Mouse (Mus musculus): Measurements from ENCODE around the gene Fgfrl1.
"Not testable (repeated sequence)": the region's sequence is repeated elsewhere in the genome, so short reads cannot be mapped to it uniquely, and the experiment has no call there.

The Fgfrl1 gene

DNA sequence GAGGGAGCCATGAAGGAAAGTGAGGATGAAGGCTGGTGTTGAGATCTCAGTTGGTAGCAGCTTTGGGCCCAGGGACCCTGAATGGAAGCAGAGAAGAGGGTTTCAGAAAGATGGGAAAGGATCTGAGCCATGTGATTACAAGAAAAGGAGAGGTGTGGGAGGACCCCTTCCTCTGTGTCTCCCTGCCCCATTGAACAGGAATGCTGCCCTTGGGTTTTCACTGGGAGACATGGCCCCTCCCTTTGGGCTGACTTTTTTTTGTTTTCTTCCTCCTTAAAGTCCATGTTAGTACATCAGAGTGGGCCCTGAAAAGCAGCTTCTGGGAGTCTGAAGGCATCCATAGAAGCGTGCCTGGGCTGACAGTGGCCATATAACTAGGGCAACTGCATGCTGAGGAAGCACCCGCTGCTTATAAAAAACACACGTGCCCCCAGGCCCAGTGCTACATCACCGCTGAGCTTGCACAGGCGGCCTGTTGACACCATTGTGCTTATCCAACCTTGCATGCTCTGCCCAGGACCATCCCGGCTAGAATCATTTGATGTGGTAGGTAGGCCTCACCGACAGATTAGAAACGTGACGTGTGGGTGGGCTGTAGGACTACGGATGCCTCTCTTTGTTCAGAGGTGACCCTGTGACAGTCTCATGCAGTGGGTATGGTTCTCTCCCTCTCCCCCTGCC lies 9.3 kb downstream of the Fgfrl1 start:
- no peak for DNase-seq (ENCODE audit: low read depth)

DNA sequence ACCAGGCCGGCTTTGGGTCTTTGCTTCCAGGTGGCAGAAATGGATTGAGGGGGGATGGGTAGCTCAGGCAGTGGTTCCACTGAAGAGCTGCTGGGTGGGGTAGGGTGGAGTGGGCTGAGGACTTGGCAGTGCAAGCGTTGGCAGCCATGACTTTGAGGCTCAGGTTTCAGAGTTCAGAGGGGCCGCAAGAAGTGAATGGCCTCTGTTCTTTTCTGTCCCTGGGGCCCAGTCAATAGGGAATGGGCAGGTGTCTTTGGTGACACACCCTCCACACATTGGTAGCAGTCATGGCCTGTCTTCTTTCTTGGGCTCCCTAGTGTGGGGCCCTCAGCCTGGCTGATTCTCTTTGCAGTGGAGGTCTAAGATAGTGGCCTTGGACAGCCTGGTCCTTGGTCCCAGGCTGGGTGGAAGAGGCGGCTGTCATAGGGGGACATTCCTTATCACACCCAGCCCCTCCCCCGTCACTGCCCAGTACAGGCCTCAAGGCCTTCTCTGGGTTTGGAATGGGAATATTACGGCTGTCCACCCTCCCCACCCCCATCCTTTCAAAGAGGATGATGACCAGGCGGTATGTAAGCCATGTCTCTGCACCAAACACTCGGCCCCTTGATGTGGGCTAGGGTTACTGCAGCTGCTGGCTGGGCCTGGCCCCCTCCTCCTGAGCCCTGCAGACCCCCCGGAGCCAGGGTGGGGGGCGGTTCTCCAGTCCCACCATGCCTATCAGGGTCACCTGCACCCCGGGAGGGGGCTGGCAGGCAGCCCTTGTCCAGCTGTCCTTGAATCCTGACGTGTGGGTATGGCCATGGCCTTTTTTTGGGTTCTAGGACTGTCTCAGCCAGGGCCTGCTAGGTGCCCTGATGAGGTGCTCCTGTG lies 11.8 kb downstream of the Fgfrl1 start:
- no peak for DNase-seq (ENCODE audit: low read depth)

- no peak for DNase-seq (ENCODE audit: low read depth)
Measured at GRCm38 (mm10) chr5:108707758-108708157, 15.6 kb downstream of the Fgfrl1 start.

- no peak for DNase-seq (ENCODE audit: low read depth)
Measured at GRCm38 (mm10) chr5:108708419-108708818, 16.2 kb downstream of the Fgfrl1 start.

- no peak for DNase-seq (ENCODE audit: low read depth)
Measured at GRCm38 (mm10) chr5:108708981-108709731, 17.0 kb downstream of the Fgfrl1 start.

- DNase-seq (ENCODE audit: low read depth) = no peak
Measured at GRCm38 (mm10) chr5:108711968-108712367, 19.8 kb downstream of the Fgfrl1 start.

DNA sequence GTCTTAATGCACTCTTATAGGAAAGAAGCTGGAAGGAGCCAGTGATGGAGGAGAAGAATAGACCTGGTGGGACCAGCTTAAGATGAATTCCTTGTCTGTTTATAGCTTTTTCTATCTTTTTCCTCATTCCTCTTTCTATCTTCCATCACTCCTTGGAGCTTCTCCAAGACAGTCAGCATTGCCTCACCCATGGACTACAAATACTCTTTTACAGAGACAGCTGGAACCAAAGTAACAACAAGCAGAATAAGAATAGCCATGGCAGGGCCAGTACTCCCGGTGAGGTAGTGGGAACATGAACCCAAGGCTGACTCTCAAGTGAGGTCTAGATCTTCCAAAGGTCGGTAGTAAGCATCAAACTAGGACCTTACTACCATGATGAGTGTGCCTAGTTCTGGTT lies 20.9 kb downstream of the Fgfrl1 start:
- DNase-seq (ENCODE audit: low read depth) = no peak

GRCm38 (mm10) chr5:108713691-108714090 lies 21.5 kb downstream of the Fgfrl1 start:
- DNase-seq (ENCODE audit: low read depth) = peak; percentile 71

- DNase-seq (ENCODE audit: low read depth) = peak; percentile 80
Measured at GRCm38 (mm10) chr5:108714149-108714548, 22.0 kb downstream of the Fgfrl1 start.

GRCm38 (mm10) chr5:108715974-108716373 lies 23.8 kb downstream of the Fgfrl1 start:
- DNase-seq (ENCODE audit: low read depth) = no peak

DNA sequence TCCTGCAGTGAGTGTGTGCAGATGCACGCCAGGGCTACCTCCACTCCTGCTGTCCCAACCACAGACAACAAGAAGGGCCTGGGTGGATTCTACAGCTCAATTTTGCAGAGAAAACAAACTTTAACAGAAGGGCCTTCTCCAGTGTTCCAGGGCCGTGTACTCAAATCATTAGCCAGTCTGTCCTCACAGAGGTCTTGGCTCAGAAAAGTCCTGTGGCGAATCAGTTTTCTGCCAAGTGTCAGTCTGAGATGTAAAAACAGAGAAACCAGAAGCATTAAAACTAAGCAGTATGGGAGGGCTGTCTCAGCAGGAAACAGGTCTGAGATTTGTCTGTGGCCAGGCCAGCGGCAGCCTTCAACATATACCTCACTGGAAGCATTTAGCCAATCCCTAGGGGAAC lies 25.9 kb downstream of the Fgfrl1 start:
- DNase-seq (ENCODE audit: low read depth) = peak; percentile 63

- no peak for DNase-seq (ENCODE audit: low read depth)
Measured at GRCm38 (mm10) chr5:108719761-108720160, 27.6 kb downstream of the Fgfrl1 start.

DNA sequence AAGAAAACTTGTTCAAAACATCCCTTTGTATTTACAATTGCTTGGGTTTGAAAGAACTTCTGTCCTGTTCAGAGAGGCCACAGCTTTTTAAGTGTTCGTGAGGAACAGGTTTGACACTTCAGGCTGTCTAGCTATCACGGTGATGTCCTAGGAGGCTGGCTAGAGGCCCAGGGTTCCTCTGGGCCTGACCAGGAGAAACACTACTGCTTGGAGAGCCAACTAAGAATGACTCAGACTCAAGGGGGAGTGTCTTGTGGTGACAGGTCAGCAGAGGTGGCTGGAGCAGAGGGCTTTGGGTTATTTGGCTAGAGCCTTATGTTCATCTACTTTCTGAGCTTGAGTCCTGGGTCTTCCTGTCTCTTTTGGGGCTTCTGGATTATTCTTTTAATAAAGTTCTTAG lies 31.8 kb downstream of the Fgfrl1 start:
- peak; percentile 75 for DNase-seq (ENCODE audit: low read depth)

- peak; percentile 73 for DNase-seq (ENCODE audit: low read depth)
Measured at GRCm38 (mm10) chr5:108726557-108727248, 34.5 kb downstream of the Fgfrl1 start.

DNA sequence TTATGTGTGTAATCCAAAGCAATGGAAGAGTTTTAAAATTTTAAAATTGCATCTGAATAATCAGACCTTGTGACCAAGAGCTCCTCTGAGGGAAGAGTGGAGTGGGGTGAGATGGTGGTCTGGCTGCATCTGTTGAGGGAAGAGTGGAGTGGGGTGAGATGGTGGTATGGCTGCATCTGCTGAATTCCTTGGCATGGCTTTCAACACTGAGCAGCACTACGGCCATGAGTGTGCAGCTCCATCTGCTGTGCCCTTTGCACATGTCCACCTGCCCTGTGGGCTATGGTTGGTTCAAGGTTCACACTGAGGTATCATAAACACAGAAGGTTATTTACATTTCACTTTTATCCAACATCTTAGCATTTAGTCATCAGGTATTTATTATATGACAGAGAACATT lies 35.2 kb downstream of the Fgfrl1 start:
- DNase-seq (ENCODE audit: low read depth) = no peak

DNA sequence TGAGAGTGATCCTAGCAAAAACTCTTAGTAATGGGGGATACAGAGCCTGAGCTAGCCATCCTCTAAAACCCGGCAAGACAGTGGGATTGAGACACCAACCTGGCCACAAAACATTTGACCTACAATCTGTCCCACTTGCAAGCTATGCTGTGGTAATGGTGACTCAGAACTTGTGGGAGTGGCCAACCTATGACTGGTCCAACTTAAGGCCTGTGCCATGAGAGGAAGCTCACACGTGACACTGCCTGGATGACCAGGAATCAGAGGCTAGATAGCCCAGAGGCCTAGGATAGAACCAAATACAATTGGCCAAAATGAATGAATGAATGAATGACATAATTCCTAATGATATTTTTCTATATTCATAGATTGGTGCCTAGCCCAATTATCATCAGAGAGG lies 49.7 kb downstream of the Fgfrl1 start:
- no peak for DNase-seq (ENCODE audit: low read depth)

GRCm38 (mm10) chr5:108742596-108742995 lies 50.4 kb downstream of the Fgfrl1 start:
- no peak for DNase-seq (ENCODE audit: low read depth)

DNA sequence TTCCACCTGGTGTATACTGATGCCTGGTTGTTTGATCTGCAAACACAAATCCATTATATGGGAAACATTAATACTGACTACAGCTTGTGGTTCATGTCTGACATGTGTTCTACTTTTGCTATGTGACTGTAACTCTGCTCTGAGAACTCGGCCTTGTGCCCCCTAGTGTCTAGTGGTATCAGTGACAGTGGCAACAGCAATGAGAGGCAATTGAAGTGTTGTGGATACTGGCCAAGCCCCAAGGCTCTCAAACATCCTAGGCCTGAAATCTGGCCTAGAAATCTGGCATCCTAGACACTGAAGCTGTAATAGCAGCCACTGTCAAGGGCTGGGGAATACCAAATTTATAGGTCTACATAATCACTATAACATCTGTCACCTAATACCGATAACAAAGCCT lies 51.7 kb downstream of the Fgfrl1 start:
- DNase-seq (ENCODE audit: low read depth) = no peak

- DNase-seq (ENCODE audit: low read depth) = no peak
Measured at GRCm38 (mm10) chr5:108744629-108745028, 52.4 kb downstream of the Fgfrl1 start.

DNA sequence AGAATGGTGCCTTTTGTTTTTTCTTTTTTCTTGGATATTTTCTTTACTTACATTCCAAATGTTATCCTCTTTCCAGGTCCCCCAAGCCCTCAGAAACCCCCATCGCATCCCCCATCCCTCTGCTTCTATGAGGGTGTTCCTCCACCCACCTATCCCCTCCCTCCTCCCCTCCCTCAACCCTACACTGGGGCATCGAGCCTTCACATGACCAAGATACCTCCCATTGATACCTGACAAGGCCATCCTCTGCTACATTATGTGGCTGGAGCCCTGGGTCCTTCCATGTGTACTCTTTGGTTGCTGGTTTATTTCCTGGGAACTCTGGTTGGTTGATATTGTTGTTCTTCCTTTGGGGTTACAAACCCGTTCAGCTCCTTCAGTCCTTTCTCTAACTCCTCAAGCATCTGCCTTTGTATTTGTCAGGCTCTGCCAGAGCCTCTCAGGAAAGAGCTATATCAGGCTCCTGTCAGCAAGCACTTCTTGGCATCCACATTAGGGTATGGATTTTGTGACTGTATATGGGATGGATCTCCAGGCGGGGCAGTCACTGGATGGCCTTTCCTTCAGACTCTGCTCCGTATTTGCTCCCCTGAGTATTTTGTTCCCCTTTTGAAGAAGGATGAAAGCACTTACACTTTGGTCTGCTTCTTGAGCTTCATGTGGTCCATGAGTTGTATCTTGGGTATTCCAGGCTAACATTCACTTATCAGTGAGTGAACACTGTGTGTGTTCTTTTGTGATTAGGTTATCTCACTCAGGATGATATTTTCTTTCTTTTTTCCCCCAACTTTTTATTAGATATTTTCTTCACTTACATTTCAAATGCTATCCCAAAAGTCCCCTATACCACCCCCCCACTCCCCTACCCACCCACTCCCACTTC lies 58.4 kb downstream of the Fgfrl1 start:
- no peak for DNase-seq (ENCODE audit: low read depth)

DNA sequence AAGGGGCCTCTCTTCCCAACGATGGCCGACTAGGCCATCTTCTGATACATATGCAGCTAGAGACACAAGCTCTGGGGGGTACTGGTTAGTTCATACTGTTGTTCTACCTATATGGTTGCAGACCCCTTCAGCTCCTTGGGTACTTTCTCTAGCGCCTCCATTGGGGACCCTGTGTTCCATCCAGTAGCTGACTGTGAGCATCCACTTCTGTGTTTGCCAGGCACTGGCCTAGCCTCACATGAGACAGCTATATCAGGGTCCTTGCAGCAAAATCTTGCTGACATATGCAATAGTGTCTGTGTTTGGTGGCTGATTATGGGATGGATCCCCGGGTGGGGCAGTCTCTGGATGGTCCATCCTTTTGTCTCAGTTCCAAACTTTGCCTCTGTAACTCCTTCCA lies 59.1 kb downstream of the Fgfrl1 start:
- DNase-seq (ENCODE audit: low read depth) = not testable (repeated sequence)

All from fibroblast of lung, adult 2 months (primary cell).